Mouse (Mus musculus) heart, embryonic 14.5 days (tissue): ENCODE results near the gene Shtn1. TPM values are rescaled to one million over a fixed set of nuclear protein-coding genes. Genes with fewer than 3 reads are reported as not detected.

ENCODE experiments used
- ATAC-seq: fragments of 200-750 bp; cut with Nextera tagmentation; 2 replicates; pipeline ENCODE4 v1.8.0; 2017; ENCODE audit warnings: low read depth, moderate TSS enrichment; ENCODE audit not compliant: insufficient number of reproducible peaks, insufficient read depth, low FRiP score
- H3K27ac ChIP-seq, 2 experiments: fragments of 200-500 bp in 1 of 2; fragments of 300-500 bp in 1 of 2; sonication (generic) in 1 of 2; replicated peaks in 1 of 2; 2 replicates each; pipeline ENCODE4 v1.5.1; 2012 to 2014; ENCODE audit warnings: low read depth in 2 of 2, low read length in 2 of 2, control low read depth in 1 of 2, mild to moderate bottlenecking in 1 of 2, mixed read lengths in 1 of 2; ENCODE audit not compliant: control insufficient read depth in 1 of 2, insufficient read depth in 1 of 2
- H3K27me3 ChIP-seq: fragments of 300-500 bp; sonication (generic); 2 replicates; pipeline ENCODE4 v1.6.1; 2014; ENCODE audit warnings: mild to moderate bottlenecking, low read length, control low read depth; ENCODE audit not compliant: control insufficient read depth, insufficient read depth
- H3K36me3 ChIP-seq: fragments of 300-500 bp; sonication (generic); 2 replicates; pipeline ENCODE4 v1.6.1; 2014; ENCODE audit warnings: mild to moderate bottlenecking, control low read depth, low read length, mixed read lengths; ENCODE audit not compliant: control insufficient read depth, insufficient read depth
- H3K4me1 ChIP-seq, 2 experiments: fragments of 200-500 bp in 1 of 2; fragments of 300-500 bp in 1 of 2; sonication (generic) in 1 of 2; 2 replicates each; pipeline ENCODE4 v1.6.1; 2012 to 2014; ENCODE audit warnings: low read length in 2 of 2, control low read depth in 1 of 2, mixed read lengths in 1 of 2; ENCODE audit not compliant: control insufficient read depth in 2 of 2, insufficient read depth in 2 of 2
- H3K4me2 ChIP-seq: fragments of 300-500 bp; sonication (generic); 2 replicates; pipeline ENCODE4 v1.6.1; 2014; ENCODE audit warnings: mild to moderate bottlenecking, low read length
- H3K4me3 ChIP-seq, 2 experiments: fragments of 200-500 bp in 1 of 2; fragments of 300-500 bp in 1 of 2; sonication (generic) in 1 of 2; 2 replicates each; pipeline ENCODE4 v1.5.1; 2012 to 2014; ENCODE audit warnings: low read length in 2 of 2, mild to moderate bottlenecking in 2 of 2, control low read depth in 1 of 2, low read depth in 1 of 2, moderate library complexity in 1 of 2; ENCODE audit not compliant: control insufficient read depth in 1 of 2, insufficient read depth in 1 of 2
- H3K9ac ChIP-seq: fragments of 300-500 bp; sonication (generic); 2 replicates; pipeline ENCODE4 v1.6.1; 2014; ENCODE audit warnings: mild to moderate bottlenecking, low read length
- H3K9me3 ChIP-seq: fragments of 300-500 bp; sonication (generic); 2 replicates; pipeline ENCODE4 v1.6.1; 2016; ENCODE audit warnings: low read length, control low read depth; ENCODE audit not compliant: control insufficient read depth
- WGBS: fragments of 180-500 bp; shearing (Covaris S2); extraction: QIAGEN DNeasy Blood & Tissue Kit; methylation state at CpG from one replicate; pipeline ENCODE4 v1.1.7; 2014; 5-methylcytosine and 5-hydroxymethylcytosine counted together
- polyA plus RNA-seq: library from polyadenylated mRNA; unstranded; fragments of >200 nt; fragmentation: Nextera tagmentation; extraction: Ambion mirVana; gene quantifications from 2 replicates; pipeline ENCODE4 v1.2.1, GENCODE M21; 2014

Shtn1 gene
- polyA plus RNA-seq, 1 experiment from 2014 or later, result 1.0 TPM

GRCm38 (mm10) chr19:59051622-59052021, 24.3 kb downstream of the Shtn1 start:
- Histone ChIP-seq H3K4me2 (no peak overlapping the region), H3K27me3 (no peaks in the 10 kb centered on the region), H3K9ac (no peak overlapping the region), H3K36me3 (no peaks in the 10 kb centered on the region), H3K27ac (no peak overlapping the region), H3K9me3 (no peaks in the 10 kb centered on the region), H3K4me1 (no peaks in the 10 kb centered on the region), H3K4me3 (no peak overlapping the region)
- 89% methylated on average over 9 of the region's 9 CpGs for WGBS
- ATAC-seq, result no peak

GRCm38 (mm10) chr19:59048852-59049251, 27.0 kb downstream of the Shtn1 start:
- H3K36me3 ChIP-seq, result no peaks in the 10 kb centered on the region
- H3K27ac ChIP-seq, result no peak overlapping the region
- no peak overlapping the region for H3K4me3 ChIP-seq
- no peak for ATAC-seq
- peaks cover 0 to 3% of the 10 kb centered on the region in 2 experiments; a peak in 1 of 4 replicates for H3K4me1 ChIP-seq
- H3K9ac ChIP-seq, result no peak overlapping the region
- 80% methylated on average over 6 of the region's 6 CpGs for WGBS
- H3K27me3 ChIP-seq, result no peaks in the 10 kb centered on the region
- H3K4me2 ChIP-seq, result no peak overlapping the region
- no peaks in the 10 kb centered on the region for H3K9me3 ChIP-seq

- ATAC-seq, result no peak
- 74% methylated on average over 5 of the region's 5 CpGs for WGBS
- Histone ChIP-seq H3K4me3 (no peak overlapping the region), H3K4me1 (peaks cover 0 to 8% of the 10 kb centered on the region in 2 experiments; a peak in 1 of 4 replicates), H3K27ac (no peak overlapping the region), H3K36me3 (no peaks in the 10 kb centered on the region), H3K27me3 (no peaks in the 10 kb centered on the region), H3K4me2 (no peak overlapping the region), H3K9ac (no peak overlapping the region), H3K9me3 (no peaks in the 10 kb centered on the region)
Observed at GRCm38 (mm10) chr19:59047511-59047910, 28.4 kb downstream of the Shtn1 start.

GRCm38 (mm10) chr19:59041086-59041485, 34.8 kb downstream of the Shtn1 start:
- H3K9ac ChIP-seq, result no peak overlapping the region
- peaks cover 13% of the 10 kb centered on the region; the same call in 1 of the 2 replicates for H3K27me3 ChIP-seq
- H3K9me3 ChIP-seq, result no peaks in the 10 kb centered on the region
- peaks cover 0 to 8% of the 10 kb centered on the region in 2 experiments; a peak in 1 of 4 replicates for H3K4me1 ChIP-seq
- 75% methylated on average over 3 of the region's 3 CpGs for WGBS
- H3K36me3 ChIP-seq, result no peaks in the 10 kb centered on the region
- no peak overlapping the region for H3K4me3 ChIP-seq
- no peak for ATAC-seq
- no peak overlapping the region for H3K27ac ChIP-seq
- H3K4me2 ChIP-seq, result no peak overlapping the region

GRCm38 (mm10) chr19:59038793-59039192, 37.1 kb downstream of the Shtn1 start:
- 0 out of 4 replicates have a peak, but pooled peaks cover 0 to 4% of the 10 kb centered on the region in 2 experiments for H3K4me1 ChIP-seq
- 84% methylated on average over 4 of the region's 4 CpGs for WGBS
- no peak overlapping the region for H3K4me3 ChIP-seq
- H3K9ac ChIP-seq, result no peak overlapping the region
- no peaks in the 10 kb centered on the region for H3K36me3 ChIP-seq
- no peak overlapping the region for H3K4me2 ChIP-seq
- H3K27ac ChIP-seq, result no peak overlapping the region
- peaks cover 13% of the 10 kb centered on the region; the same call in 1 of the 2 replicates for H3K27me3 ChIP-seq
- no peak for ATAC-seq
- peaks cover 4% of the 10 kb centered on the region; the same call in 1 of the 2 replicates for H3K9me3 ChIP-seq

GRCm38 (mm10) chr19:59036811-59037210, 39.1 kb downstream of the Shtn1 start:
- no peaks in the 10 kb centered on the region for H3K4me1 ChIP-seq
- no peaks in the 10 kb centered on the region for H3K36me3 ChIP-seq
- H3K9ac ChIP-seq, result no peak overlapping the region
- ATAC-seq, result no peak
- 68% methylated on average over 3 of the region's 3 CpGs for WGBS
- peaks cover 13% of the 10 kb centered on the region; the same call in 1 of the 2 replicates for H3K27me3 ChIP-seq
- H3K4me2 ChIP-seq, result no peak overlapping the region
- H3K9me3 ChIP-seq, result peaks cover 4% of the 10 kb centered on the region; the same call in 1 of the 2 replicates
- H3K27ac ChIP-seq, result no peak overlapping the region
- no peak overlapping the region for H3K4me3 ChIP-seq

- H3K4me1 ChIP-seq, result no peaks in the 10 kb centered on the region
- H3K9ac ChIP-seq, result no peak overlapping the region
- H3K9me3 ChIP-seq, result peaks cover 4% of the 10 kb centered on the region; the same call in 1 of the 2 replicates
- WGBS, result 84% methylated on average over 4 of the region's 4 CpGs
- H3K36me3 ChIP-seq, result no peaks in the 10 kb centered on the region
- H3K4me2 ChIP-seq, result no peak overlapping the region
- no peak for ATAC-seq
- H3K27ac ChIP-seq, result no peak overlapping the region
- H3K4me3 ChIP-seq, result no peak overlapping the region
- no peaks in the 10 kb centered on the region for H3K27me3 ChIP-seq
Observed at GRCm38 (mm10) chr19:59033241-59033640, 42.7 kb downstream of the Shtn1 start.

GRCm38 (mm10) chr19:59030221-59030620, 45.7 kb downstream of the Shtn1 start:
- no peak overlapping the region for H3K4me2 ChIP-seq
- no peaks in the 10 kb centered on the region for H3K27me3 ChIP-seq
- H3K4me1 ChIP-seq, result no peaks in the 10 kb centered on the region; a peak in 1 of 4 replicates
- peaks cover 4% of the 10 kb centered on the region; the same call in 1 of the 2 replicates for H3K9me3 ChIP-seq
- WGBS, result 82% methylated on average over 1 of the region's 1 CpGs
- no peak for ATAC-seq
- no peaks in the 10 kb centered on the region for H3K36me3 ChIP-seq
- H3K9ac ChIP-seq, result no peak overlapping the region
- no peak overlapping the region for H3K4me3 ChIP-seq
- no peak overlapping the region for H3K27ac ChIP-seq
